Mouse (Mus musculus) frontal cortex, postnatal 25 days (tissue): ENCODE results near the gene Ccdc69.
"Not testable (repeated sequence)": the region's sequence is repeated elsewhere in the genome, so short reads cannot be mapped to it uniquely, and the experiment has no call there.

Experiments
- DNase-seq, 2 experiments: peaks; one replicate each; pipeline ENCODE4 v3.0.0; 2022; ENCODE audit warnings: low spot score in 2 of 2

Gene Ccdc69

DNA sequence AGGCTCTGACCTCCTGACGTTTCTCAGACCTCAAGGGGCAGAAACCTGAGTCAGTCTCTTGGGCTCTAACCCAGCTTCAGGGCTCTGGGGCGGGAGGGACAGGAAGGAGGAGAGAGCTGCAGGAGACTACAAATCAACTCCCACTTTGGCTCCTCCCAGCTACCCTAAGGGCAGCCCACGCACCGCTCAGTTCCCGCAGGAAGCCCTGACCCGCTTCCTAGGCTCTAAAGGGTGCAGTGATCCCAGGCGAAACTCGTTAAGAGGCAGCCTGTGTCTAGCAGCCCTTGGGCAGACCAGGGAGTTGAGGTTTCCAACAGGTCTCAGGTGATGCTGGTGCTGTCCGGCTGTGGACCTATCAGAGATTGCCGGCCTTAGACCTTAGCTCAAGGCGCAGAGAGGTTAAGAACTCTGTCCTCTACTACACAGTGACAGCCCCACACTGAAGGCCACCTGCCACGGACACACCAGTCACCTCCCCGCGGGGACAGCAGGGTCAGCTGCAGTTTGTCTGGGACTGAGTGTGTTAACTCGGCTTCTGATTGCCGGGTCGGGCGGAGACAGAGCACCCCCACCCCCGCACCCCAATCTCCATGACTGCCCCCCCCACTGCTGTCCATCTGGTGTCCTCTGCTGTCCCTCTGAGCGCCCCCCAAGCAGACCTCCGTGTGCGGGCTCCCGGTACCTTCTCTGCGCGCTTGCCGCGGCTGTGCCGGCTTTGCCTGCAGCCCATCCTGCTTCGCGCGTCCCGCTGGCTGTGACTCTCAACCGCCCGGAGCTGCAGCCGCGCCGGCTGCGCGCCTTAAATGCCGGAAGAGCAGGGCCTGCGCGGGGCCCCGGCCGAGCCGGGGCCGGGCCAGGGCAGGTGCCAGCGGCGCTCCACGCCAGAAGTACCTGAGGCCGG, at the start of gene Ccdc69:
TSS of gene Ccdc69 (minus strand) at position 801 of the 901 bp plus-strand sequence.
- no peak for DNase-seq

DNA sequence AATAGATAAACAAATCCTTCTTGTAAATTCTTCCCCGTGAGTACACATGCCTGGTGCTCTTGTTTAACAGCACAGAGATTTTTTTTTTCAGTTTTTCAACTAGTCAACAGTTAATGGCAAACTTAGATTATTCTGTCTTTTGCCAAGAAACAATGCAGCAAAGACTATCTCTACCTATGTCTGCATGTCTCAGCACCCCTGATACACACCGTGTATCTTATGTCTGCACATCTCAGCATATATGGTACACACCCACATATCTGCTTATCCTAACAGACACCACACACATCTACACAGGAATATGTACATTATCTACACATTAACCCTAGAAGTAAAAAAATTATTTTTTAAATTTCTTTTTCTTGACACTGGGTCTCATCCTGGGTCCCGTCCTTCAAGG, 48.7 kb upstream of the Ccdc69 start:
- no peak for DNase-seq

DNA sequence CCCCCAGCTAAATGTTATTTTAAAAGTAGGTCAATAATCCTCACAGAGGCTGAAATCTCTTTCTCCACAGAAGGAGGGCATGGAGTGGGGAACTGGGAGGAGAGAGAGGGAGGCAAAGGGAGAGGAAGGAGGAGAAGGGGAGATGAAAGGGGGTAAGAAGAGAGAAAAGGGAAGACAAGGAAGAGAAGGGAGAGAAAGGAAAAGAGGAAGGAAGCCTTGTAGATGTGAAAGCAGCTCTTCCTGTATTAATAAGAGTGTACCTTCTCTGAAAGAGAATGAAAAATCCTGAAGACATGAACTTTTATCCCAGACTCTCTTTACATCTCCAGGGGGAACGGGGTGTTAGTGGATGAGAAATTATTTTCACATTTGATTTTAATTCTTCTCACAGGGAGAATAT, 43.5 kb upstream of the Ccdc69 start:
- DNase-seq: no peak

DNA sequence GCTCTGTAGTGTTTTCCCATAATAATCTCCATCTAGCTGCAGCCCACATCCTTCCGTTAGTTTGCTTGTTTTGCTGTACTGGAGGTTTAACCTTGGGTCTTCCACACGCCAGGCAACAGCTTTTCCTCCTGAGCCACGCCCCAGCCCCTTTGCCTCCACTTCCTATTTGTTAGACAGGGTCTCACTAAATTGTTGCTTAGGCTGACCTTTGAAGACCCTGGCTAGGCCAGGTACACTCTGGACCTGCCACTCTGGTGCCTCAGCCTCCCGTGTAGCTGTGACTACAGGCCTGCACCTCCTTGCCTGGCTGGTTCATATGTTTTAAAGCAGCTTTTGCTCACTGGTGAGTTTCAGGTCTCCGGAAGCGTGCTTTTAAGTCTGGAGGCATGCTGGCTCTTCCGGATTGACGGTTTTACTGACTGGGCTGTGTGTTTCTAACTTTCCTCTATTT, 42.9 kb upstream of the Ccdc69 start:
- DNase-seq: no peak

DNA sequence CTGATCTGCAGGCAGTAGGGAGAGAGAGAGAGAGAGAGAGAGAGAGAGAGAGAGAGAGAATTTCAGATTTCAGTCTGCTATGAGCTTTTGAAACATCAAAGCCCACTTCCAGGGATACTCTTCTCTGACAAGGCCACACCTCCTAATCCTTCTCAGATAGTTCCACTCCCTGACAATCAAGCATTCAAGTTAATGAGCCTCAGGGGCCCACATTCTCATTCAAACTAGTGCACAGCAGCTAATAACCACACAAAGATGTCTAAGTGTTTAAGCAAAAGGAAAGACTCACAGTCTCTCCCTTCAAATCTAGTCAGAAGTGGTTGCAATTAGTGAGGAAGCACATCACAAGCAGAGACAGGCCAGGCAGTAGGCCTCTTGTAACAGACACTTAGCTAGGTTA, 42.3 kb upstream of the Ccdc69 start:
- DNase-seq: no peak

DNA sequence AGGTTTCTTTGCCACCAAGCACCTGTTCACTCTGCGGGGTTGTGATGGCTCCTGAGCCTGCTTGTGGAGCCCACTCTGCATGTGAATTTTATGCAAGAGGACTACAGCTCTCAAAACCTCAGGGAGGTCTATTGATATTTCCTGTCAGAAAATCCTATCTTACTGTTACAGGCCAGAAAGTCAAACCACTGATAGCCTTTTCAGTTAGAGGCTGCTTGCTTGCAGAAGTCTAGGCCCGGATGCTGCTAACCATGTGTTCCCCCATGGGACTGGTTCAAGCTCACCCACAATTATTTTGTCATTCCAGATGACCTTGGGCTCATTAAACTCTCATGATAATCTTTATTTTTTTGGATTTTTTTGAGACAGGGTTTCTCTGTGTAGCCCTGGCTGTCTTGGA, 39.1 kb upstream of the Ccdc69 start:
- no peak for DNase-seq

DNA sequence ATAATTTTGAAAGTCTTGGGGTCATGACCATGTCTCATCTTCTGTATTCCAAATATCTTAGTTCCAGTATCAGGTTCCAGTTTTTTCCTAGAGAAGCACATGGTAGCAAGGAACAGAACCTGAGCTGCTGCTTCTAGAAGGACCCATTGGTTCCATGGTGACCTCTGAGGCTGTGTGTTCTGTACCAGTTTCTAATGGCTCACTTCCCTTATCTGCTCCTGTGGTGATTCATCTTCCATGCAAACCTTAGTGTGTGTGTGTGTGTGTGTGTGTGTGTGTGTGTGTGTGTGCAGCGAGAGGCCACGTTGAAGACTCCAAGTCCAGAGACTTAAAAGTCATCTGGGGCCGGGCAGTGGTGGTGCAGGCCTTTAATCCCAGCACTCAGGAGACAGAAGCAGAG, 38.1 kb upstream of the Ccdc69 start:
- DNase-seq: no peak

DNA sequence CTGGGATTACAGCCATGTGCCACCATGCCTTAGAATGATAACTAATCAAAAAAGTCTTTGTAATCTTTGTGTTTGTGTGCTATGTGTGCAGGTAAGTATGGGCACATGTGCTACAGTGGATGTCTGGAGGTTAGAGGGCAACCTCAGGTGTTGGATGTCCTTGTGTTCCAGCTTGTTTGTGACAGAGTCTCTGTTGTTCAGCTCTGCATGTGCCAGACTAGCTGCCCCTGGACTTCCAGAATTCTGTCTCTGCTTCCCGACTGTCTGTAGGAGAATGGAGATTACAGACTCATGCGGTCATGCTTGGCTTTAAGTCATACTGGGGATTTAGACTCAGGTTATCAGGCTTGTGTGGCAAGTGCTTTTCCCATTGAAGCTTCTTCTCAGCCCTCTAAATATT, 36.4 kb upstream of the Ccdc69 start:
- no peak for DNase-seq

DNA sequence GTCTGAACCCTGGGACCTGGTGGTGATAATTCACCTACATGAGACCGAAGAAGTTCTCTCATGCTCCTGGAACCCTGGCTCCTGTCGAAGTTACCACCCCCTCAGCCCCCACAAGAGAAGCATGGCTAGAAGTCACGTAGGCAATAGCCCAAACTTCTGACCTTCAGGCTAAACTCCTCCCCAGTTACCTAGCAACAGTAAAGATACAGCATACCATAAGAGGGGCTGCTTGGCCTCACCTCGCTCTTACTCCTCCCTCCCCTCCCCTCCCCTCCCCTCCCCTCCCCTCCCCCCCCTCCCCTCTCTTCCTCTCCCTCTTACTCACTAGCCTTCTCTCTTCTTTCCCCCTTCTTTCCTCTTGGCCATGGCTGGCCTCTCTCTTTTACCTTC, 35.9 kb upstream of the Ccdc69 start:
- not testable (repeated sequence) for DNase-seq

DNA sequence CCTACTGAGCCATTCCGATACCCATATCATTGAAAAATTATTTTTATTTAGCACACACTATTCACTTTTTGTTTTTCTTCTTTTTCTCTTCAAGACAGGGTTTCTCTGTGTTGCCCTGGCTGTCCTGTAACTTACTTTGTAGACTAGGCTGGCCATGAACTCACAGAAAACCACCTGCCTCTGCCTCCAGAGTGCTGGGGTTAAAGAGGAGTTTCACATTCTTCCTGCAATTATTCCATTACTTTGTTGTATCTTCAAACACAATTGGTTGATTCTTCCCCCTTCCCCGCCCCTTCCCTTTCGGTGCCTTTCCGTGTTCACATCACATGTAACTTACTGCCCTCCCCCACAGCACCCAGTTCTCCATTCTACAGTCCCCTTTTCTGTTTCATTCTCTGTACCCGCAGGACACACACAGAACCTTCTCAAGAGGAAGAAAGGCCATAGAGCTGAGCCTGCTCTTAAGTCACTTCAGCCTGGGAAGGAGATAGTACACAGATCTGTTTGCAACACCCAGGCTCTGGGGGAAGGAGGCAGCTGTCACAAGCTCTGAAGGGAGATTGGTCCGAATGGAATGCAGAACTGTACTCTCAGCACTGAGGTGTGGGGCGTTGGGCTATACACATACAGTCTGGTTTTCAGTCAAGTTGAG, 35.4 kb upstream of the Ccdc69 start:
- no peak for DNase-seq

DNA sequence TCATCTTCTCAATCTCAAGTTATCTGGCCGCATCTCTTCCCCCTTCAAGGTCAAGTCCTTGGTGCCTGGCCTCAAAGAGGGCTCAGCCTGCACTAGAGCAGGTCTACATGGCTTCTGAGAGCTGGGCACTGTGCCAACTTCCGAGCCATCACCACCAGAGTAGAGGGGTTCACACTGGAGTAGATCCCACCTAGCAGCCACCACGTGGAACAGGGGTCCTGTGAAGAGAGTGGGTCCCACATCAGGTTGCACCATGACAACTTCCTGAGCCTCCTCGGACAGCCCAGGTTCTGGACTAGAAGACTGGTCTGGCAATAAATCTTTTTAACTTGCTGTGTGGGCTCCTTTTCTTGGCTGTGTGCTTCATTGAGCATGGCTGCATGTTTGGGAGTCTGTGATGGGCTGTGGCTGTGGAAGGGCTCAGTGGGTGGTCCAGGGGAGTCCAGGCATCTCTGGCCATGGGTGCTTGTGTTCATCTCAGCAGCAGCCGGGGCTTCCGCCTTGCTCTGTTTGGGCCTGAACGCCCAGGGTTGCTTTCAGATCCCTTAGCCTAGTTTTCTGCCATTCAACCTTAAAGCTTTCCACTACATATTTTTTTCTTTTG, 32.7 kb upstream of the Ccdc69 start:
- DNase-seq: no peak

DNA sequence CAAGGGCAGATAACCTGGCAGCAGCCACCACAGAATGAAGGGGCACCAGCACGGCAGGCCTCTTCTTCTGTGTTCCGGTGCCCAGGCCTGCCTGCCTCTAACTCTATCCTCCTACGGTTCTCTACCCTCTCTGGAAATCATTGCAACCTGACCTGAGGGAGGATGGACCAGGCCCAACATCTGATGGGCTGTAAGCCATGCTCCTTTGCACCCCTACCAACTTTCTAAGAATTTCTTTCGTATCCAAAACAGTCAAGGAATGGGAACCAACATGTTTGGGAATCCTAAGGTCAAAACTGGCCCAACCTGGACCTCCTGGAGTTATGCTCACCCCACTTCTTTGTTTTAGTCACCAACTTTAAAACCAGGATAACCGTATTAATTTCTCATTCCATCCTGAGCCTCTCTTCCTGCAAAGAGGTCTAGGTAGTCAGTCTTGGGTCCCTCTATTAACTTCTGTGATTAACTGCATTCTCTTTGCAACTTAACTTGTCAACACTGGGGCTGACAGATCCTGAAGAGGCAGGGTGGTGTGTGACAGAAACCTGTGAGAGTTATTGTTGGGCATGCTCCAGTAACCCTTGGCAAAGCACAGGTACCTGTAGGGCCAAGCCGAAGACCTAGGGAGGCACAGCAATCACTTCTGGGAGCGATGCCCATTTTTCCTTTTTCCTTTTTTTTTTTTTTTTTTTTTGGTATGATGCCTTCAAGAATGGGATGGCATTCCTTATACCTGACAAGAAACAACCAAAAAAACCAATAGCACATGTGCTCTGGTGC, 31.8 kb upstream of the Ccdc69 start:
- DNase-seq: no peak

DNA sequence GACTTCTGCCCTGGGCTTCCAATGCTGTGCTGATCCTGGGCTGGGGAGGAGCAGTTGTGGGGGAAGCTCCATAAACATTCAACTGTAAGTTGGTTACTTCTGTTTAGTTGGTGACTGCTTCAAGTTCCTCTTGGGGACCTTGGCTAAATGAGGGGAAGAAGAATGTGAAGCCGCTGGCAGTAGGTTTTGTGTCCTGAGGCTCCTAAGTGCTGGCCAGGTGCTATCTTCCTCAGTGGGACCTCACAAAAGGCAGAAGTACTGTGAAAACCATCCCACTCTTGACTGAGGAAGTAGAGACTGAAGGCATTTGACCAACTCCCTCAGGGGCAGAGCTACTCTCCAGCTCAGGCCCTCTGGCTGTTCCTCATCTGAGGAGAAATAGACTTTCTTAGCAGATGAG, 28.7 kb upstream of the Ccdc69 start:
- DNase-seq: no peak

DNA sequence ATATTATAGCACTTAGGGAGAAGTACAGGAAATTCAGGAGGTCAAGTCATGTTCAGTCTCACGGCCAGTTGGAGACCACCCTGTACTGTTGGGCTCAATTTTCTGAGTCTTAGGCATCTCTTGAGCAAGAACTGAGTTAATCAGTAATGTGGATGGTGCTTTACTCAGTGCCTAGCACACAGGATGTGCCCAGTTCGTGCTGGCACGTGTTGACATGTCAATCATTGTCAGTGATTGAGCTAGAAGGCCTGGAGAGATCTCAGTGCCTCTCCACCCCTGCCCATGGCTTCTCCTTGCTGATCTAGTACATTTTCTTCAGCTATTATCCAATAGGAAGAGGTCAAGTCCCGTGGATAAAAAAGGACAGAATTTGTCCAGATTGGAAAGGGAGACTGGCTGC, 27.5 kb upstream of the Ccdc69 start:
- no peak for DNase-seq

DNA sequence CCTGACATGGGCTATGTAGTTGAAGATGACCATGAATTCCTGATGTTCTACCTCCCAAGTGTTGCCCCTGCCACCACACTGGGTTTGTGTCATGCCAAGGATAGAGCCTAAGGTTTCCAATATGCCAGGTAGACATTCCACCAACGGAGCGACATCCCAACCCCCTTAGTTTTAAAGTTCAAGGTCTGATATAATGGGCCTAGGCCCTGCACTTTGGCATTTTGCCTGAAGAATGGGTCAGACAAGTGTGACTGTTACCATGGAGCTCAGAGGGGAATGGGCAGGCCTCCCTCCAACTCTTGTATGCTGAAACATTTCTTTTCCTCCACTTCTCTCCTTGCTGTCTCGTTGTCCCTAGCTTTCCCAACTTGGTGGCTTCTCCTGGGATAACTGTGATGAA, 25.3 kb upstream of the Ccdc69 start:
- no peak for DNase-seq

DNA sequence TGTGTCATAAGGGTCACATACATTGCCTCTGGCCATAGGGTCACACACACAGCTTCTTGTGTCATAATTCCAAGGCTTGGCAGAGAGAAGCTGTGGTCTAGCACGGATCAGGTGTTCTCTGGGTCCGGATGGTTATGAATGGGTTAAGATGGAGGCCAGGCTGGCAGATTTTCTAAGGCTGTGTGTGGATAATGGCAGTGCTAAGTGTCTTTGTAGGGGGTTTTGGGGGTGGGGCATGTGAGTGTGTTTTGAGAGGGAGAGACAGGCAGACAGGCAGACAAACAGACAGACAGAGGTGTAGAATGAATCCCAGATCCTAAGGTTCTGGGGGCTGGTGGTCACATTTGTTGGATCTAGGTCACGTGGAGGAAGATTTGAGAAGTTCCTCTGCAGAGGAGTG, 24.1 kb upstream of the Ccdc69 start:
- no peak for DNase-seq

DNA sequence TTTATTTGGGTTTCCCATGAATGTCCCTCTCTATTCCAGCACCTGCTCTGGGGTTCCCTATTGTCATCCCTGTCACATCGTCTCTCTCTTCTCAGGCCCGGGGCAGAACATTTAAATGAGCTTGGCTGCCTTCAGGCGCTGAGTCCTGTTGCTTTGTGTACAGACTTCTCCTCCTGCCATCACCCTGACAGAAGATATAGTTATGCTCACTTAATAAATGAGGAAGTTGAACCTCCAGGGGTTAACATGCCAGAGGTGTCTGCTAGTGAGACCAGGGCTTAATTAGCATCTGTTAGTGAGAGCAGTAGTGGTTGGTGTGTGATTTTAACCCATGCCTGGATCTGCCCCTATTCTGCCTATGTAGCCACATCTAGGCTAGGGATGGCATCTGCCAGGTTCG, 21.9 kb upstream of the Ccdc69 start:
- no peak for DNase-seq

DNA sequence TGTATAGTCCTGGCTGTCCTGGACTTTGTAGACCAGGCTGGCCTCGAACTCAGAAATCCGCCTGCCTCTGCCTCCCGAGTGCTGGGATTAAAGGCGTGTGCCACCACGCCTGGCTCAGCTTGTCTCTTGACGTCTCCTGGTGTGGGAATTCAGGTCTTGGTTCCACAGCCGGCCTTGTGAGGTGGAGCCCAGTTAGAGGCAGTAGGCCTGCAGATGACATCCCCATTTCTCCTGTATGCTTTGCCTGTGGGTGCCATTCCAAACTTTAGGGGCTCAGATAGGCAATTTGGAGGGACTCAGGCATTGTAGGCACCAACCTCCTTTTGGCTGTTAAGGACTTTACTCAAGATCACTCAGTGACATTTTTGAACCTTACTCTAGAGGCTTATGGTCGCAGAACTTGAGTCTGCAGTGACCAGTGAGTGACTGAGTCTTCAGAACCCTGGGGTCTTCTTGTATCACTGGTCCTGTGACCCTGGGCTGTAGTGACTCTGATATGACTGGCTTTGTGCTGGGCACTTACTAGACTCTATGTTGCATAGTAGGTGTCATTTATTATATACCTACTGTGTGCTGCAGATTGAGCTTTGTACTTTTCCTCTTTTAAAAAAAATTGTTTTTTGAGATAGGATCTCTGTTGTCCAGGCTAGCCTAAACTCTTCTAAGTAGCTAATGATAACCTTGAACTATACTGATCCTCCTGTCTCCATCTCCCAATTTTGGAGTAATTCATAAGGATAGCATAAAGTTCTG, 21.3 kb upstream of the Ccdc69 start:
- DNase-seq: no peak

DNA sequence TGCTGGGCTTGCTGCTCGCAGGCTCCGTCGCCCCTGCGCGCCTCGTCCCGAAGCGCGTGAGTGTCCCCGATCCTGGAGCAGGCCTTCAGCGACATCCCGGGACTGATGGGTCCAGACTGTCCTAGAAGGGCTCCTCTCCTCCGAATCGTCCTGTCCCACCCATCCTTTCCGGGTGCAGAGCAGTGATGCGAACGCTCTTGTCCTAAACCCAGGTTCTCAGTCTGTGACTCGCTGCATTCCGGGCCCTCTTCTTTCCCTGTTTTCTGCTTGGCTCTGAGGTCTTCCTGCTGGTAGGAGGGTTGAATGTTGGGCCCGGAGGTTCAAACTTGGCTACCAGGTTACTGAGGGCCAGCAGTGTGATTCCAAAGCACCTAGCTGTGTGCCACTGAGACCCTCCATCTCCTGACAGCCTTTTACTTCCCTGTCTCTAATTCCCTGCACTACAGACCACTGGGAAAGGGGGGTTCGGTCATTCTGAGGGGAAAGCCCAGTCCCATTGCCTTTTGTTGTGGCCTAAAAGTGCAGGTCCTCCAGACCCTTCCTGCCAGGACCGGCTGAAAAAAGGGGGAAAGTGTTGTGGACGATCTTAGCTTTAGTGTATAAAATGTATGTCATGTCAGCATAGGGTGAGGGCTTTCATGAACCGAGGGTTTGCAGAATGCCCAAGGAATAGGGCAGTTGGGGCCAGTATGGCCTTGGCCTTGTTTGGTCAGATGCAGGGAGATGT, 20.4 kb upstream of the Ccdc69 start:
- DNase-seq: no peak

DNA sequence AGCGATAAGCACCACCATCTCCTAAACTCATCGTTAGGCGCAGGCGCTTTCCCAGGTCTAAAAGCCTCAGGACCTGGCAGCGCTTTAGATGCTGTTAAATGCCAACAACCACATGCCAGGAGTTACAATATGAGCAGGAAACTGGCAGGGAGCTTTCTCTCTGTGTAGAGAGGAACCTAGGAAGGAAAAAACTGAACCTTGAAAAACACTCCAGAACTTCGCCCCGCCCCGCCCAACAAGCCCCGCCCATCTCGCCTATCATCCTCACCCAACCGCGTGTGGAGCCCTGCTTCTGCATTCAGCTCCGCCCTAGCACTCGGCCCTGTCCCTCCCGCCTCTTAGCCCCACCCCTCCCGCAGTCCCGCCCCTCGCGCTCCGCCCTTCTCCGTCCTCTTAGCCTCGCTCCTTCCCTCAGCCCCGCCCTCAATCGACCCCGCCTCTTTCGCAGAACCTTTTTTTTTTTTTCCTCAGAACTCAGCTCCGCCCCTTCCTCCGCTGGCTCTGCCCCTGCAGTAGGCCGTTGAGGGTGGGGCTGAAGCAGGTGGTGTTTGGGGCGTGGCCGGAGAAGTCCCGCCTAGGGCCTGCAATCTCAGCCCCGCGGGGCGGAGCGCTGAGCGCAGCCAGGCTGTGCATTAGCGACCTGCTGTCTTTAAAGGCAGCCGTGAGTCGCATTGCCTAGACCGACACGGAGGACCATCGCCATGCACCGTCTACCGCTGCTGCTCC, 19.7 kb upstream of the Ccdc69 start, which contains the start of gene Gm2a:
TSS of gene Gm2a (plus strand) at position 653 of the 726 bp plus-strand sequence.
- peak; percentile 78 to 85 for DNase-seq
